In the genomic region with DNA sequence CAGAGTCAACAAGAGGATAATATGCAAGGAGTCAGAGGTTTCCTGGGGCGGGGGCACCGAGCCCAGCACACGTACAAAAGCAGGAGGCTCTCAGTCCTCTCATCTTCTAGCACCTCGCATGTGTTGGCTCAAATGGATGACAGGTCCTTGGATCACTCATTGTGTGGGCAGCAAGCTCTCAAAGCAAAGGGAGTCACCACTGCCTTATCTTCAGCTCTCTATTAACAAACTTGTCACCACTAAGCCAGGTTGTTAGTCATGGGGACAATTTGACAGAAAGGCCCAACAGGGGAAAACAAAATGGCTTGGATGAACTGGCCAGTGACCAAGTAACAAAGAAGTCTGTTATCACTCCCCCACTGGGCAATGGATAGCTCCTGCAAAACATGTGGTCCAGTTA, we compare ENCODE assay signal across 25 mouse cellular contexts.
DNase-seq lines count a peak whose midpoint lies in the region; ATAC-seq lines count a peak whose summit lies in the region.
"Had no signal": no experiment of that assay in that cellular context is flagged by ENCODE, and none has a peak within 500 bp of the region (broad histone marks: within the 10 kb centered on the region; RNA-seq: fewer than 3 reads in every experiment).

No protein-coding gene starts in this region.

- H3K9me3 ChIP-seq in heart, embryonic 10.5 days = no peaks in the 10 kb centered on the region
- H3K9me3 ChIP-seq in heart, embryonic 15.5 days (replicated peaks) = no peaks in the 10 kb centered on the region
- H3K9me3 ChIP-seq: embryonic facial prominence, embryonic 10.5 days; hindbrain, embryonic 12.5 days had no signal

- H3K4me1 ChIP-seq in heart, embryonic 10.5 days = peaks cover 5% of the 10 kb centered on the region; the same call in 1 of the 2 replicates
- peaks cover 14% of the 10 kb centered on the region for H3K4me1 ChIP-seq in heart, embryonic 15.5 days (replicated peaks)
- H3K4me1 ChIP-seq: embryonic facial prominence, embryonic 10.5 days; hindbrain, embryonic 12.5 days had no signal

- intact Hi-C loops in heart, postnatal 25 days (cut with DNase I) = no loop called here
- intact Hi-C loops in heart, postnatal 14 days (cut with DNase I) = no loop called here

- peak; percentile 38 for DNase-seq in heart, adult 8-10 months (ENCODE audit: low spot score)
- no peak for DNase-seq in heart, postnatal 25 days (ENCODE audit: low spot score)
- peak; percentile 76 for DNase-seq in heart, embryonic 10.5 days (ENCODE audit: low spot score)
- DNase-seq in heart, postnatal 14 days = peak; percentile 5 to 47
- no peak for DNase-seq in testis, postnatal 10 days (ENCODE audit: low spot score)
- DNase-seq in ovary, adult 18-20 months (ENCODE audit: low spot score) = no peak
- DNase-seq: adrenal gland, adult 2 months; adrenal gland, postnatal 25 days; cerebellum, adult 18-20 months; cerebellum, adult 9-11 months; cerebellum, postnatal 36 days; gastrocnemius, adult 2 months; gastrocnemius, postnatal 25 days; kidney, adult 11 months; kidney, adult 9 months had no signal

- no peak overlapping the region for H3K9ac ChIP-seq in heart, embryonic 15.5 days
- H3K9ac ChIP-seq: hindbrain, embryonic 12.5 days had no signal

- H3K36me3 ChIP-seq in heart, embryonic 10.5 days = no peaks in the 10 kb centered on the region
- no peaks in the 10 kb centered on the region for H3K36me3 ChIP-seq in heart, embryonic 15.5 days
- H3K36me3 ChIP-seq: embryonic facial prominence, embryonic 10.5 days; hindbrain, embryonic 12.5 days had no signal

- no peak overlapping the region for H3K4me3 ChIP-seq in heart, embryonic 10.5 days
- H3K4me3 ChIP-seq in heart, embryonic 15.5 days = no peak overlapping the region
- H3K4me3 ChIP-seq: embryonic facial prominence, embryonic 10.5 days; gastrocnemius, adult 2 months; heart, adult 2 months; hindbrain, embryonic 12.5 days had no signal

- WGBS in heart, embryonic 10.5 days = 23% methylated on average over 4 of the region's 4 CpGs
- WGBS in heart, embryonic 15.5 days = 26% methylated on average over 4 of the region's 4 CpGs

- peaks cover 82% of the 10 kb centered on the region for H3K27me3 ChIP-seq in heart, embryonic 10.5 days (ENCODE audit: insufficient read depth, poor library complexity, severe bottlenecking)
- peaks cover 91% of the 10 kb centered on the region for H3K27me3 ChIP-seq in heart, embryonic 15.5 days
- H3K27me3 ChIP-seq: CH12.LX; hindbrain, embryonic 12.5 days; Patski had no signal

- H3K4me2 ChIP-seq in heart, embryonic 15.5 days = no peak overlapping the region
- H3K4me2 ChIP-seq: hindbrain, embryonic 12.5 days had no signal

- H3K27ac ChIP-seq in heart, embryonic 10.5 days = no peak overlapping the region
- no peak overlapping the region for H3K27ac ChIP-seq in heart, embryonic 15.5 days
- H3K27ac ChIP-seq: embryonic facial prominence, embryonic 10.5 days; gastrocnemius, adult 2 months; heart, adult 2 months; hindbrain, embryonic 12.5 days had no signal

- peak; percentile 80 for ATAC-seq in heart, embryonic 15.5 days (replicated peaks; ENCODE audit: insufficient number of reproducible peaks, insufficient read depth, low FRiP score, low read depth)
- ATAC-seq in inflammation-experienced regulatory T-cells, adult 6 months = no peak
- ATAC-seq: activated CD4-positive, CD25-positive, alpha-beta regulatory T cell, adult 4 months; forebrain, embryonic 14.5 days; hindbrain, embryonic 16.5 days; Patski had no signal

Comparison
In these comparisons a context has a peak if more than half of its experiments do, and no peak if none do; other contexts are left out.
1. DNase-seq: peak in heart, adult 8-10 months (single experiment), heart, embryonic 10.5 days (single experiment) and heart, postnatal 14 days (2 of 2); none in heart, postnatal 25 days (single experiment), testis, postnatal 10 days (single experiment) and ovary, adult 18-20 months (single experiment).